Mouse (Mus musculus): Measurements from ENCODE around the gene Timm29. TPM values are rescaled to one million over a fixed set of nuclear protein-coding genes. Genes with fewer than 3 reads are reported as not detected.
A peak's percentile ranks its signal among the peaks of the same experiment; 100 is the strongest.

Timm29 gene
- polyA plus RNA-seq, 1 experiment = 14.7 TPM

DNA sequence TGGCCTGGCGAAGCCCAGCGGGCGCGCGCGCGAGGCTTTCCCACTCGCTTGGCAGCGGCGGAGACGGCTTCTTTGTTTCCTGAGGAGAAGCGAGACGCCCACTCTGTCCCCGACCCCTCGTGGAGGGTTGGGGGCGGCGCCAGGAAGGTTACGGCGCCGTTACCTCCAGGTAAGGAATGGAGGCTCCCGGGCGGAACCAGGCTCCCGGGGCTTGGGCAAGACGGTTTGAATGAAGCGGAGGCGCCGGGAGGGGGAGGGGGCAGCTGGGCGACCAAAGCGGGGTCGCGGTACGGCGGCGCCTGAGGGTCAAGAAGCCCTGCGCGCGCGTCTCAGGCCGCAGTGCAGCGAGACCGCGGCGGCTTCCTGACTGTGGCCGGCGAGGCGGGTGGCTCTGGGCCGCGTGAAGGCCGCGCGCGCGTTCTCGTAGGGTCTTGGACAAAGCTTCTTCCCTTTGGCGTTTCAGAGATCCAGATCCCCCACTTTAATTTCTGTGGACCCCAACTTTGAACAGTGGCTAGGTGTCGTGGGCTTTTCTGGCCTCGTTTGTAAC lies 23.8 kb downstream of the Timm29 start:
- Histone ChIP-seq H3K27ac (ENCODE audit: insufficient read depth, low read depth, low read length) (peak overlapping the region; percentile 76), H3K4me3 (ENCODE audit: low read depth, low read length) (peak overlapping the region; percentile 87), H3K27me3 (ENCODE audit: control insufficient read depth, insufficient read depth, low read length) (no peaks in the 10 kb centered on the region), H3K36me3 (ENCODE audit: control insufficient read depth, insufficient read depth, low read length) (no peaks in the 10 kb centered on the region), H3K4me1 (ENCODE audit: control insufficient read depth, insufficient read depth, insufficient read length, low read length) (no peaks in the 10 kb centered on the region; the same call in 1 of the 2 replicates)
- TF ChIP-seq CTCF (IDR thresholded peaks at IDR 0.05; ENCODE audit: extremely low read depth, insufficient read length, insufficient replicate concordance, low read depth, low read length) (no peak), POLR2A (IDR thresholded peaks at IDR 0.05; ENCODE audit: low read depth, low read length) (no peak; the same call in 1 of the 2 replicates)
- WGBS = under 1% methylated on average over 54 of the region's 57 CpGs

DNA sequence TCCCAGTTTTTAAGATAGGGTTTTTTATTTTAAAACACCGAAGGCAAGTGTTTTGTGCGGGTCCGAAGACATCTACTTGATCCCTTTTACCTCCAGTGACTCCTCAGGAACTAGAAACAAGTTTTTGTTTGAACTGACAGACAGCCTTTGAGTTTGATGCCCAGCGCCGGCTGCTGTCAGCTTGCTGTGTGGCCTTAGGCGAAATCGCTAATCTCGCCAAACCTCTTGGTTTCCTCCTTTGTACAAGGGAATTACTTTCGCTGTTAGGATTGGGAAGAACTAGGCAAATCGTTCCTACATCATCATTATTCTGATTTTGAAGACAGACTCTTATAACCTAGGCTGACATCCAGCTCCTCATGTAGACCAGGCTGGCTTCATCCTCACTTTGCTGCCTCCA lies 24.5 kb downstream of the Timm29 start:
- TF ChIP-seq POLR2A (IDR thresholded peaks at IDR 0.05; ENCODE audit: low read depth, low read length) (no peak), CTCF (IDR thresholded peaks at IDR 0.05; ENCODE audit: extremely low read depth, insufficient read length, insufficient replicate concordance, low read depth, low read length) (no peak)
- 2% methylated on average over 10 of the region's 10 CpGs for WGBS
- no peaks in the 10 kb centered on the region; the same call in 1 of the 2 replicates for H3K4me1 ChIP-seq (ENCODE audit: control insufficient read depth, insufficient read depth, insufficient read length, low read length)
- H3K4me3 ChIP-seq (ENCODE audit: low read depth, low read length) = peak overlapping the region; percentile 87
- no peaks in the 10 kb centered on the region for H3K27me3 ChIP-seq (ENCODE audit: control insufficient read depth, insufficient read depth, low read length)
- H3K27ac ChIP-seq (ENCODE audit: insufficient read depth, low read depth, low read length) = no peak overlapping the region
- H3K36me3 ChIP-seq (ENCODE audit: control insufficient read depth, insufficient read depth, low read length) = no peaks in the 10 kb centered on the region

DNA sequence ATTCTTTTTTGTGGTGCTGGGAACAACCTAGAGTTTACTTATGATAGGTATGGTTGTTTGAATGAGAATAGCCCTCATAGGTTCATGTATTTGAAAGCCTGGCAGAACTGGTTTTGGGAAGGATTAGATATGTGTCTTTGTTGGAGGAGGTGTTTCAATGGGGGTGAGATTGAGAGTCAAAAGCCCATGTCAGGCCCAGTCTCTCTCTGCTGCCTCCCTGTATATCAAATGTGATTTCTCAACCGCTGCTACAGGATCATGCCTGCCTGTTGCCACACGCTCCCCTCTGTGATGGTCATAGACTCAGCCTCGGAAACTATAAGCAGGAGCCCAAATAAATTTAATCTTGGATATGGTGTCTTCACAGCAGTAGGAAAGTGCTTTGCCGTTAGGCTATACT lies 27.7 kb downstream of the Timm29 start:
- no peak overlapping the region for H3K27ac ChIP-seq (ENCODE audit: insufficient read depth, low read depth, low read length)
- H3K27me3 ChIP-seq (ENCODE audit: control insufficient read depth, insufficient read depth, low read length) = no peaks in the 10 kb centered on the region
- no peaks in the 10 kb centered on the region for H3K36me3 ChIP-seq (ENCODE audit: control insufficient read depth, insufficient read depth, low read length)

GRCm38 (mm10) chr9:21622676-21623075 lies 30.2 kb downstream of the Timm29 start:
- Histone ChIP-seq H3K27ac (ENCODE audit: insufficient read depth, low read depth, low read length) (no peak overlapping the region), H3K36me3 (ENCODE audit: control insufficient read depth, insufficient read depth, low read length) (no peaks in the 10 kb centered on the region), H3K27me3 (ENCODE audit: control insufficient read depth, insufficient read depth, low read length) (no peaks in the 10 kb centered on the region), H3K4me3 (ENCODE audit: low read depth, low read length) (no peak overlapping the region), H3K4me1 (ENCODE audit: control insufficient read depth, insufficient read depth, insufficient read length, low read length) (0 out of 2 replicates have a peak, but pooled peaks cover 1% of the 10 kb centered on the region)
- 95% methylated on average over 1 of the region's 1 CpGs for WGBS
- TF ChIP-seq POLR2A (IDR thresholded peaks at IDR 0.05; ENCODE audit: low read depth, low read length) (no peak), CTCF (IDR thresholded peaks at IDR 0.05; ENCODE audit: extremely low read depth, insufficient read length, insufficient replicate concordance, low read depth, low read length) (no peak)

More for the DNA sequence above, 27.7 kb downstream of the Timm29 start:
- Histone ChIP-seq H3K4me3 (ENCODE audit: low read depth, low read length) (no peak overlapping the region), H3K4me1 (ENCODE audit: control insufficient read depth, insufficient read depth, insufficient read length, low read length) (no peaks in the 10 kb centered on the region)
- WGBS = 81% methylated on average over 4 of the region's 4 CpGs
- TF ChIP-seq CTCF (IDR thresholded peaks at IDR 0.05; ENCODE audit: extremely low read depth, insufficient read length, insufficient replicate concordance, low read depth, low read length) (no peak), POLR2A (IDR thresholded peaks at IDR 0.05; ENCODE audit: low read depth, low read length) (no peak)

GRCm38 (mm10) chr9:21625342-21626339 lies 33.1 kb downstream of the Timm29 start:
- Histone ChIP-seq H3K36me3 (ENCODE audit: control insufficient read depth, insufficient read depth, low read length) (no peaks in the 10 kb centered on the region), H3K4me1 (ENCODE audit: control insufficient read depth, insufficient read depth, insufficient read length, low read length) (0 out of 2 replicates have a peak, but pooled peaks cover 1% of the 10 kb centered on the region), H3K27ac (ENCODE audit: insufficient read depth, low read depth, low read length) (no peak overlapping the region), H3K27me3 (ENCODE audit: control insufficient read depth, insufficient read depth, low read length) (no peaks in the 10 kb centered on the region), H3K4me3 (ENCODE audit: low read depth, low read length) (no peak overlapping the region)
- WGBS = 83% methylated on average over 10 of the region's 10 CpGs
- no peak for TF ChIP-seq CTCF (IDR thresholded peaks at IDR 0.05; ENCODE audit: extremely low read depth, insufficient read length, insufficient replicate concordance, low read depth, low read length)
- no peak for TF ChIP-seq POLR2A (IDR thresholded peaks at IDR 0.05; ENCODE audit: low read depth, low read length)

DNA sequence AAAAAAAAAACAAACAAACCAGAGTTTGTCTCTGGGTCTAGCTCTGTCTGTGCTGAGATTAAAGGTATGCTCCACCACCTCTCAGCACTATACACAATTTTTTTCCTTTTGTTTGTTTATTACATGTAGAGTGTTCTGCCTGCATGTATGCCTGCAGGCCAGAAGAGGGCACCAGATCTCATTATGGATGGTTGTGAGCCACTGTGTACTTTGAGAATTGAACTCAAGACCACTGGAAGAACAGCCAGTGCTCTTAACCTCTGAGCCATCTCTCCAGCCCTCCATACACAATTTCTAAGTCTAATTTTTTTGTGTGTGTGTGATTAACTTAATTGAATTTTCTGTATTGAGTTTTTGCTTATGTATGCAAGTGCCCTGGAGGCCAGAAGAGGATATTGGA lies 34.0 kb downstream of the Timm29 start:
- Histone ChIP-seq H3K4me1 (ENCODE audit: control insufficient read depth, insufficient read depth, insufficient read length, low read length) (0 out of 2 replicates have a peak, but pooled peaks cover 1% of the 10 kb centered on the region), H3K4me3 (ENCODE audit: low read depth, low read length) (no peak overlapping the region), H3K36me3 (ENCODE audit: control insufficient read depth, insufficient read depth, low read length) (no peaks in the 10 kb centered on the region), H3K27ac (ENCODE audit: insufficient read depth, low read depth, low read length) (no peak overlapping the region), H3K27me3 (ENCODE audit: control insufficient read depth, insufficient read depth, low read length) (no peaks in the 10 kb centered on the region)
- TF ChIP-seq CTCF (IDR thresholded peaks at IDR 0.05; ENCODE audit: extremely low read depth, insufficient read length, insufficient replicate concordance, low read depth, low read length) = no peak
- no peak for TF ChIP-seq POLR2A (IDR thresholded peaks at IDR 0.05; ENCODE audit: low read depth, low read length)

Data from small intestine, adult 2 months (tissue).